Mouse (Mus musculus) G1E (cell line): ENCODE measurements around the gene Ttf1.

Experiments
- CTCF ChIP-seq: IDR thresholded peaks from 2 replicates; pipeline ENCODE4 v1.5.1; 2012; ENCODE audit warnings: low read depth, low read length, inconsistent platforms, mixed read lengths
- GATA1 ChIP-seq: IDR thresholded peaks from 2 replicates; pipeline ENCODE4 v1.6.1; 2012; ENCODE audit warnings: borderline replicate concordance, low read length, inconsistent platforms, mixed read lengths
- TAL1 ChIP-seq: conservative IDR thresholded peaks from 2 replicates; pipeline ENCODE4 v1.6.1; 2012; ENCODE audit warnings: low read depth, low read length, inconsistent platforms, mixed read lengths

DNA sequence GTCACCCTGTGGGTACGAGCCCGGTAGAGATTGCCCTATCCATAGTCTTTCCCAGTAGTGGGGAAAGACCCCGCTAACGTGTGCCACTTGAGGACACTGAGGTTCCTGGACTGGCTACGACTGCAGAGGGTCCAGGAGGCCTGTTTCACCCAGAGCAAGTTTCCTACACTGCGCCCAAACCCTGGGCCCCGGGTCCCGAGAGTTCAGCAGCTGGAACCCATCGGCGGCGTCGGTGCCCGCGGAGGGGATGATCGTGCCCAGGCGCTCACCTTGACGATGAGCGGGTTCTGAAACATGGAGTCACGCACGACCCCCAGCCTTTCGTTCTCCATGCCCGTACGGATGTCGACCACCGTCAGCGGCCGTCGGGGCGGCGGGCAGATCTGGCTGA is 5.5 kb upstream of the Ttf1 start:
- TF ChIP-seq CTCF (no peak), GATA1 (no peak), TAL1 (no peak)
